Mouse (Mus musculus) gastrocnemius, postnatal 4 days (tissue): Measurements from ENCODE around the gene Gfm2. TPM values are rescaled to one million over a fixed set of nuclear protein-coding genes. Genes with fewer than 3 reads are reported as not detected.
A peak's percentile ranks its signal among the peaks of the same experiment; 100 is the strongest.
"Not testable (repeated sequence)": the region's sequence is repeated elsewhere in the genome, so short reads cannot be mapped to it uniquely, and the experiment has no call there.

Experiments
- DNase-seq, 2 experiments: peaks; one replicate each; pipeline ENCODE4 v3.0.0; 2021 to 2022; ENCODE audit warnings: low spot score in 2 of 2, mixed read lengths in 2 of 2
- long read RNA-seq, 2 experiments: library from polyadenylated mRNA; stranded (forward); transcript quantifications; one replicate each; pipeline ENCODE4 v2.0.0; 2021
- total RNA-seq, 2 experiments: library from RNA; stranded (reverse); gene quantifications; 2 replicates each; pipeline ENCODE4 v1.2.3; 2021

The Gfm2 gene
- 10 to 100 TPM; 27.4 to 30.0 TPM for total RNA-seq
- long read RNA-seq, experiment 1, transcript Gfm2-208 (21 exons, 3,157 nt), result major isoform, 15 of 23 reads
- long read RNA-seq, experiment 1, partial matches to known transcripts, result 2 of 23 reads
- long read RNA-seq, experiment 1, other reads (novel, unspliced or antisense), result 5 of 23 reads
- long read RNA-seq, experiment 2, transcript Gfm2-208 (21 exons, 3,157 nt), result major isoform, 14 of 26 reads
- long read RNA-seq, experiment 2, partial matches to known transcripts, result 1 of 26 reads
- long read RNA-seq, experiment 2, other reads (novel, unspliced or antisense), result 10 of 26 reads

DNA sequence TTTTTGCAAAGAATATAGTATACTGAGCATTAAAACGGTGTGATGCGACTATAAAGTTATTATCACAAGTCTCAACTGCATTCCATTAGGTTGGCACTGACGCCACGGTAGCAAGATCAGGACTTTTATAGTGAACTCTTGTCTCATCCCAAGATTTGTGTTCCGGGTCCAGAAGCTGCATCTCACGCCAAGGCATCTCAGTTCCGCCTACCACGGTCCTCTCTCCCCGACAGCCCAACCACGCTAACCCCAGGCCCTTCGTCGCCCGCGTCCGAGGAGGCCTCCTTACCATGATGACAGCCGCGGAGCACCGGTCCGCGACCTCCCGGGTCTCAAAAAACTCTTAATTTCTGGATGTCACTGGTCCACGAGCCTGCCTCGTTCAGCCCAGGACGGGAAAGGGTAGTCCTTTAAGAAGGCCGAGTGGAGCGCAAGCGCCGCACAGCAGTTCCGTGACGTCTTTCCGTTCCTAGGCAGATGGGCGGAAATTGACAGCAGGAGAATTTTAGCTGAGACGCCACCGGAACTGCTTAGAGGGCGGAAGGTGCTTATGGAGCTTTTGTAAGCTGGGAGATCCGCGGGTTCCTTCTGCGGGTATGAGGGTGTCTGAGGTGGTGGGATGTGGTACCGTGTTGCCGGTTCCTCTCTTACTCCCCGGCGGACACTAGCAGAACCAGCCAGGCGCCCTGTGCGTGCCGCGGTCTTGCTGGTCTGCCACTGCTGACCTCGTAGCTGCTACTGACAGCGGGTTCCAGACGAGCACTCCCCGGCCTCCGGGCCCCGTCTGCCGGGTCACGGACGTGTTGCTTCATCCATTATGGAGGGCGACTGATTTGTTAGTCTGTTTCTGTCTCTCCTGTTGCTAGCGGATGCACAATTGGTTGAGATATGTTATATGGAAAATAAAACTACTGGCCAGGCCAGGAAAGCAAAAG is at the start of gene Gfm2, which contains the start of gene Nsa2:
Gene Gfm2 (plus strand): TSS at position 472 of the 935 bp plus-strand sequence.
Gene Nsa2 (minus strand): TSS at position 472 of the 935 bp plus-strand sequence.
- peak; percentile 57 to 84 for DNase-seq

DNA sequence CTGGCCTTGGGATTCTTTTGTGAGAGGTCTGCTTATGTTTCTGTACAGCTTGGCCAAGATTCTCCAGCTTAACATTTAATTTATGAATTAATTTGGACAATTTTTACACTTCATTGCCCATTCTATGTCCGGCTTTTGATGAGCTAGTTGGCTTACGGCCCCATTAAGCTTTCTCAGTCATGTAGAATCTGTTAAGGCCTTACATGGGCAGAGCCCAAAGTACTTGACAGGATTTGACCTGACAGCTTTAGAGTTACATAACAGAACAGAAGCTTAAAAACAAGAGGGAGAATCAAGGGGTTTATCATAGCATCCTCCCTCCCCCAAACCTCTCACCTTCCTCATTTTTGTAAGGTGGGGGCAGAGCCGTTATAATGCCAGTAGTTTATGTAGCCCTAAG is 49.6 kb upstream of the Gfm2 start:
- no peak for DNase-seq

DNA sequence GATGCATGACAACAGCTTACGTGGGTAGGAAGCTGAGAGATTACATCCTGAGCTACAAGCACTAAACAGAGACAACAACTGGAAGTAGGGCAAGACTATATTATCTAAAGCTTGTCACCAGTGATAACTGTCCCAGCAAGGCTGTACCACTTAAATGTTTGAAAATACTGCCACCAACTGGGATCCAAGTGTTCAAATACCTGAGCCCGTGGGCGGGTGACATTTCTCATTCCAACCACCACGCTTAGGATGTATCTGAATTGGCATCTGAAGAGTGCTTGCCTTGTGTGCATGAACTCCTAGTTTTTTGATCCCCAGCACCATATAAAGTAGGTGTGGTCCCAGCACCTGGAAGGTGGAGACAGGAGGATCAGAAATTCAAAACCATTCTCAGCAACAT is 42.0 kb upstream of the Gfm2 start:
- DNase-seq, result no peak

DNA sequence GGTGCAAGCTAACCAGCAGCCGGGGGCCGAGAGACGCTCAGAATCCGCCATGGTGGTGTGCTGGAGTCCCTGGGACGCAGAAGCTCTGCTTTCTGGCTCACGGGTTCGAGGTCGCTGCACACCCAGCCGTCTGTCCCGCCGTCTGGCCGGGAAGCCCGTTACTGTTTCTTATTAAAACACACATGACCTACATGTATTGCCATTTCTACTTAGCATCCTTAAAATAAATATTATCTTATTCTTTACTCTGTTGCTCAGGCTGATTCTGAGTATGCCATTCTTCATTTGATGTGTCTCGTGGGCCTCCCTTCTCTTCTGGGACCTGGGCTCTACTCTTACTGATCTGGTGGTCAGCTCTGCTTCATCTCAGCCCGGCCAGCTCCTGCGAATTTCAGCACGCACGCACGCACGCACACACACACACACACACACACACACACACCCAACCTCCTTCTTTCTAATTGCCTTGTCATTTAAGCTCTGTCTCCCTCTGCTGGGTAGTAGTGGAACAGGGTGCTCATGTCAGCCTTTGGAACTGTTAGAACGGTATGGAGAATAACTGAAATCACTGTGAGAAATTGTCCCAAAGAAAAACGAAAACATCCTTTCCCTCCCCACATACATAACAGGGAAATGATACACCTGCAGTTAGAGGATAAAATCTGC is 38.4 kb upstream of the Gfm2 start, which contains the start of gene Gm6169:
Gene Gm6169 (minus strand): TSS at position 51 of the 666 bp plus-strand sequence.
- peak in 1 of 2 experiments; percentile 29 for DNase-seq

DNA sequence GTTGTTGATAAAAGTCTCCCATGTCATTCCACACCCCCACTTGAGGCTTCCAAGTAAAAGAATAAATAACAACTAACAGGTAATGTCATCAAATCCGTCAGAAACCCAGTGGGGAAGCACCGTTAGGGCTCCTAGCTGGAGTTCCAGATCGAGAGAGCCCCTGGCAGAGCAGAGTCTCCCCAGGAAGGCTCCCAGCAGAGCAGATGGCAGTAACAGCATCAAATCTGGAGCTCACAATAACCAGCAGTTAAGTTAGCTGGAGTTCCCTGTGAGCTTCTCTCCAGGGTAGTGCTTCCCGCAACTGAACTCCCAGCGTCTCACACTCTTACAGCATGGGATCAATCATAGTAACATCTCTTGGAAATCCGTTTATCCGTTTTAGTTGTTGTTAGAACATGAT is 32.7 kb upstream of the Gfm2 start:
- no peak for DNase-seq

DNA sequence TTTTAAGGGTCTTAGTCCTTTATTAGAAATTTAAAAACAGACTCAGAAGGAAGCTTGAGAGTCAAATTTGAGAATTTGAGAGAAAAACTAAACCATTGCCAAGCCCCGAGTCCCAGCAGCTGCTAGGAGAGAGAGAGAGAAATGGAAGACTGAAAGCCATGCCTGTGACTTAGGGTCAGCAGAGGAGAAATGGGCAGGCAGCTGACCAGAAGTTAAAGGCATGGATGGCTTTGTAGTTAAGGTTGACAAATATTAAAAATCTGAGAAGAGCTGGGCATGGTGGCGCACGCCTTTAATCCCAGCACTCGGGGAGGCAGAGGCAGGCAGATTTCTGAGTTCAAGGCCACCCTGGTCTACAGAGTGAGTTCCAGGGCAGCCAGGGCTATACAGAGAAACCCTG is 30.0 kb upstream of the Gfm2 start:
- not testable (repeated sequence) for DNase-seq

DNA sequence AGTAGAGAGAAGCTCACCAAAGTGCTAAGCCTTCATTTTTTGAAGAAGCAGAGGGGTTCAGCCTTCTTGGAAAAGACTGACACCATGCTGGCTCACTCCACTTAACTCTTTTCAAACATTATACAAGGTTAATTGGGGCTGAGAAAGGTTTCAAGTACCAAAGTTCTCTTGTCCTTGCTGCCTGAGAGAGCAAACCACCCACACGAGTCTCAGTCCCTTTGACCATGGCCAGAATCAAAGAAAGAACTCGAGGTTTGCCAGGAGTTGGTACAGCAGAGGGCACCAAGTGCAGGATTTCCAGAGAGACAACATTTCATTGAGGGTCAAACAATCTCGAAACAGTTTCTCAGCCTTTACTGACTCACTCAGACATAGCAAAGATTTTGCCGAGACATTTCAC is 28.7 kb upstream of the Gfm2 start:
- DNase-seq, result no peak

DNA sequence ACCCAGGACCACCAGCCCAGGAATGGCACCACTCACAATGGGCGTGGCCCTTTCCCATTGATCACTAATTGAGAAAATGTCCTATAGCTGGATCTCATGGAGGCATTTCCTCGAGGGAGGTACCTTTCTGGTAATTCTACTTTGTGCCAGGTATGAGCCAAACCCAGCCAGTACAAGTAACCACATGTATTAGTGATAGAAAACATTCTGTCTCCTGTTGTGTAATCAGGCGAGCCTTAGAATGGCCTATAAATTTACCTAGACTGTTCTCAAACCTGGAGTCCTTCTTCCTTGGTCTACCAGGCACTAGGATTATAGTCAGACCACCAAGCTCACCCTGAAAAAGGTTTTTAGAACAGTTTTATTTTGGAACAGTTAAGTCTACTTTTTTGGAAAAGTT is 16.4 kb upstream of the Gfm2 start:
- DNase-seq, result no peak

DNA sequence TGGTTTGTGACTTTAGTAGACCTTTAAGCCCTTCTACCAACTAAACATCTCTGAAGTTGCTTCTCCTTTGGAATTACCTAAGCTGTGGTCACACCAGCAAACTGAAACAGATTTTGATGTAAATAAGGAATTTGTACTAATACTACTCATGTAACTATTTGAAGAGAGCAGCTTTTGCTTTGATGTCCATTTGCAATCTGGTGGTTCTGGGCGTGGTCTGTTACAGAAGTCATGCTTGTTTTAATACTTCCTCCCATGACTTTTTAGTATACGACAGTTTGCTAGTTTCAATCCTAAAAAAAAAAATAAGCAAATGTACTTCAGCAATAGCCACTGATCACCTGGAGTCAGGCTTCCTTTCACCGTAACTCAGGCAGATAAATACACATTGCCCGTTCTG is 8.1 kb upstream of the Gfm2 start:
- DNase-seq, result not testable (repeated sequence)

DNA sequence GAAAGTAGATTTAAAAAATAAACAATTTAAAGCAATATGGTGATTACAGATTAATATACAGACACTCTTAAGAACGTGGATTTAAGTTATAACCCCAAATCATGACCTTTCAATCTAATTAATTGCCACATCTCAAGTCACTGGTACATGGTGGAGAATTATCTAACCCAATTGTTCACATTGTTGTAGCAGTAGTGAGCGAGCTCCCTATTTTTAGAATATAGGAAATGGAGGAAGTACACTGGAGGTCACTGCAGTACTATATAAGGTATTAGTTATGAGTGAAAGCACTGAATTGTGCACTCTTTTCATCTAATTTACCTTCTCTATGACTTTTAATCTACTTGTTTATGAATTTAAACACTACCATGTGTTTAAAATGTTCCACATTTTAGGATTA is 7.3 kb upstream of the Gfm2 start:
- not testable (repeated sequence) for DNase-seq

DNA sequence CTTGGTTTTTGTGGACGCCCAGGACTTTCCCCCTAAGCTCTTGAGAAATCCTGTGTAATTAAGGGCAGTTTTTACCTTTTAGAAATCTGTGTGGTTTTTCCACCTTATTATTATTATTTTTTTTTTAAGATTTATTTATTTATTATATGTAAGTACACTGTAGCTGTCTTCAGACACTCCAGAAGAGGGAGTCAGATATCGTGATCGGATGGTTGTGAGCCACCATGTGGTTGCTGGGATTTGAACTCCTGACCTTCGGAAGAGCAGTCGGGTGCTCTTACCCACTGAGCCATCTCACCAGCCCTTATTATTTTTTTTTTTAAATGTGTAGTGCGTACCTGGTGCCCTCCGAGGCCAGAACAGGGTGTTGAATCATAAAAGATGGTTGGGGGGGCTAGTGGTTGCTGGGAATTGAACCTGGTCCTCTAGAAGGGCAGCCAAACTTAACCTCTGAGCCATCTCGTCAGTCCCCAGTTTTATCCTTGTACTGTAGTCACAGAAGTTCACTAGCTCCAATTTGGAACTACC is 731 bp downstream of the Gfm2 start:
- DNase-seq, result not testable (repeated sequence)

DNA sequence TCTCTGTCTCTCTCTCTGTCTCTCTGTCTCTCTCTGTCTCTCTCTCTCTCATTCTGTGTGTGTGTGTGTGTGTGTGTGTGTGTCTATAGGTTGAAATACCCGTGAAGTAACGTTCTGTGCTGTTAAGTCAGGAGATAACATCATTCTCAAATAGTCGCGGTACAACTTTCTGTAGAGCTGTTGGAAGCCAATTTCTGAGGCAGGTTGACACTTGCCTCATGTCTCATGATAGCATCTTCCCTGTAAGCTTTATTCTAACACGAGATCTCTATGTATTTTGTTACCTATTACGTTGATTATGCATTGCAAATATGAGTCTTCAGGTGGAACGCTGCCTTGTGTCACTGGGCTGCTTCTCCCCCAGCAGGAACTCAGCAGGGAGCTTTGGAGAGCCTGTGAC is 4.6 kb downstream of the Gfm2 start:
- DNase-seq, result no peak

DNA sequence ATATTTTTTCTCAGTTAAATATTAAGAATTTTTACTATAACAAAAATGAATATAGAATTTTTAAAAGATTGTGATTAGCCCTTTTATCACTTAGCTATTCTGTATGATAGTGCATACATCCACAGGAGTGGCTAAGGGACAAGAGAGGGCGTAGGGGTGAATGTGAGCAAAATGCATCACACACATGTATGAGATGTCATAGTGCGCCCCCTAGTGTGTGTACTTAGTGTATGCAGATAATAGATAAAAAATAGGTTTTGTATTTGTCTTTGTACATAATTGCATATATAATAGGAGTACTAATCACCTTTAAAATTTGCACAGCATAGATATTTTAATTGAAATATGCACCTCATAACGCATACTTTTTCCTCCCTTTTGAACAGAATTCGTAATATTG is 8.1 kb downstream of the Gfm2 start:
- DNase-seq, result peak in 1 of 2 experiments; percentile 27

DNA sequence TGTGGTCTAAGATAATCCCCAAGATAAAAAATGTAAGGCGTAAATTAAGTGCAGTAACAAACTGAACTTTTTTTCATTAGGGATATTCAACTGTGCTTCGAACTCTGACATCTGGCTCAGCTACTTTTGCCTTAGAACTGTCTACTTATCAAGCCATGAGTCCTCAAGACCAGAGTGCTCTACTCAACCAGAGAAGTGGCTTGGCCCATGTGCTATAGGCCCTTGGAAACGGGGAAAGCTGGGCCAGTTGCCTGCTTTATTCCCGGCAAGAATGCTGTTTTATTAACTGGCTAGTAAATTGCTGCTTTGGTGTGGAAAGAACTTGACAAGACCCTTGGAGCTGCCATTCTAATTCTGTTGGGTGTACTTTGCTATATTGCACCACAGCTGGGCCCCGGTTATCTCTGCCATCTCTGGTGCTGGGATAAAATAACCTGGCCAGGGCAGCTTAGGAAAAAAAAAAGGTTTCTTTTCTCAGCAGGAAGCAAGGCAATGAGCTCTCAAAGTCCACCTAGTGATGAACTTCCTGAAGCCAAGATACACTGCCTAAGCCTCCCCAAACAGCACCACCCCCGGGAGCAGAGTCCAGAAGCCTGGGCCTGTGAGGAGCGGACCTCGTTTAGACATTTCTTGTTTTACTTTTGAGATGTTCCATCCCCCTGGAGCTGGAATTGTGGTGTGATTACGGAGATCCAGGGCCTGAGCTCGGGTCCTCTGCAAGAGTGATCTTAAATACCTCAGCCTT is 38.0 kb downstream of the Gfm2 start:
- DNase-seq, result no peak

DNA sequence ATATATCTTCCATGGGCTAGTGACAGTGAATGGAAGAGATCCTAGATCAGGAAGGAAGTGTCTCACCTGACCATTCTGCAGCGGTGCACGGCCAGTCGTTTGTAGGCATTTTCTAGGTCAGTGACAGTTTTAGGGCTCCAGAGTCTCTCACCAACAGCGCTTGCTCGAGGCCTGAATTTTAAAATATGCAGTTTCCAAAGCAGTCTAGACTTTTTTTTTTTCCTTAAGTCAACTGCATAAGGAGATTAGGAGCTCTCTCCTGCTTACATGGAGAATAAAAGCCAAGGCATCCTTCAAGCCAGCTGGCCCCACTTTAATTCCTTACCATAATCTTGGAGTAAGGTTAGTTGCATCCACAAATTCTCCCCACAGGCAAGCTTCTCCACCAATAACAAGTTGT is 39.0 kb downstream of the Gfm2 start:
- DNase-seq, result no peak

DNA sequence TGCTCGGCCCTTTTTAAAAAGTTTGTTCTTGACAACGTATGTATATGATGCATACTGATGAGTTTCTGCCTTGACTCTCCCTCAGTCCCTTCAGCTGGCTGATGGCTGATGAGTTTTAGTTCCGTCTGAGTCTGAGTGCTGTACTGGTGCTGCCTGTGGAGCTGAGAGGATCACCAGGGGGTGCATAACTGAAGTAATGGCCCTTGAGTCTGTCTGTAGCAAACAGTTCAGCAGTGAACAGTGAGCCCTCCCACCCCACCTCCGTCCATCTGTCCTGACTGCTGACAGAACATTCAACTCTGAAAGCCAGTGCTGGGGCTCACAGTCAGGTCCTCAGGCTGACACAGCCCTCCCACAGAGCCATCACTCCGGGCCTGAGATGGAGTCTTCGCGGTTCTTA is 41.2 kb downstream of the Gfm2 start:
- DNase-seq, result no peak

DNA sequence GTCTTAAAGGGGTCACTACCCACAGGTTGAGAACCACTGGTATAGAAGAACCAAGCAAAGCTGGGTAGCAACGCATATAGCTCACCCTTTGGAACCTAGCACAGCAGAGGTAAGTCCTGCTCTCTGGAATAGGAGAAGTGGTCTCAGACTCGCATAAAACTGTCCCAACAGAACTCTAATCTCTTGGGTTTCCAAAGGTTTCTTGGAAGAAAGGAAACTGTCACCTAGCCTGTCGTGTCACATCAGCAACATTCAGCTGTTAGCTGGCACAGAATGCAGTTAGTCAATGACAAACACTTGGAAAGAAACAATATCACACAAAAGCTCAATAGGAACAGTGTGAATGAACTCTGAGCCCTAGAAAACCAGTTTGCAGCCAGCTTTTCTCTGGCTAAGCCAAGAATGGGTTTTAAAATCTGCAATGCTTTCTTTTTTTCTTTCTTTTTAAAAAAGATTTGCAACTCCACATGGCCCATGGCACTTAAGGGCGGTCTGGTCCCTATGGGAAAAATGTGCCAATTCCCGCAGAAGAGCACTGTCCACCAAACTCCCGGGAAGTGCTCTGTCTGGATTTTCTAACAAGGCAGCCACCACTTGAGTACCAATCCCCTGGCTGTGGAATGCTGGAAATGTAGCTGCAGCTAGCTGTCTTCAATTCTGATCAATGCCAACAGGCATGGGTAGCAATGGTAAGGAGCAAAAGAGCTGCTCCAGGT is 42.5 kb downstream of the Gfm2 start:
- no peak for DNase-seq

DNA sequence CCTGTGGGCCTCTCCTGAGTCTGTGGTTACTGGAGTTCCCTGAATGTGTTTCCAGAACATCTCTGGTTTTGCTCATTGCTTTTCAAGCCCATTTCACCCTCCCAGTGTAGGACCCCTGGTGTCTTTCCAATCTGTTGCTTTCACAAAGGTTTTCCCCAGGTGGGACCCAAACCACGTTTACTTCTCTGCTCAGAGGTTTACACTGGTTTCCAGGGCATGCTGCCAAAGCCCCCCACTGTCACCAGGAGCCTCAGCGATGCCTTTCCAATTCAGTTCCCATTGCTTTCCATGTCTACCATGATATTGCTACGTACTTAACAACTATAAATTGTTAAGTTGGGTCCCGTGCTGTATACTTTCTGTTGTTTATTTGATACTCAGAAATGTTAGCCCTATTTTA is 45.1 kb downstream of the Gfm2 start:
- DNase-seq, result no peak

DNA sequence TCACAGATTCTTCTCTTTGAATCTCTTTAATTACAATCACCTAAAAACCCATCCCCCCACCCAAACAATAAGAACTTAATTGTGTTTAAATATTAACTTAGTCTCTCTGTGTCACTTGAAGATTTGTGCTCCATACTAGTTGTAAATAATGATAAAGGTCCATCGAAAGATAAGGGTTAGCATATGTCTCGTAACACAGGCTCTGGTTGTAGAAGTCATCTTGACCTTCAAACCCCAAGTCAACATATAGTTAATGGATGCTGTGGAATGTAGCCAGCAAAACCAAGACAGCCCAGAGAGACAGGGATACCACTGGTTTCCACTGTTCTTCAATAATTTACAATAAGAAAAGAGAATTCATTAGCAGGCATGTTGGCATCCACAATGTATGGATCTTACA is 46.4 kb downstream of the Gfm2 start:
- DNase-seq, result no peak

DNA sequence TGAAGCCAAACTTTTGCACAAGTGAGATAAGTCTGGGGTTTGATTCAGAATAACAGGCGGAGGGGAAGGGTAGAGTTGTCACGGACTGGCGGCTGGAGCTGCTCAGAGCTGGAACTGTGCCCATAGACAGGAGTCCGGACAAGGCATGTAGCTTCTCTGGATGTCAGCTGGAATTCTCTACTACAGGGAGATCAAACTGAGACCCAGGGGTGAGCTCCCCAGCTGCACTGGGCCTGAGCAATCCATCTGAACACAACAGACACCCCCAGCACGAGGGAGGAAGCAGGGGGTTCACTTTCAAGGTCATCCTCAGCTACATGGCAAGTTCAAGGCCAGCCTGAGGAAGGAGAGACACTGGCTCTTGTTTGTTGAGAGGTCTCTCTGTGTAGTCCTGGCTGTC is 46.9 kb downstream of the Gfm2 start:
- no peak for DNase-seq
